Mouse (Mus musculus) megakaryocyte, embryonic 14.5 days (primary cell): ENCODE data around the gene Dnajb2.

ENCODE experiments used
- FLI1 ChIP-seq: IDR thresholded peaks from 2 replicates; pipeline ENCODE4 v1.6.1; 2012; ENCODE audit warnings: low read length, inconsistent platforms, mixed read lengths
- GATA1 ChIP-seq: IDR thresholded peaks from 3 replicates; pipeline ENCODE4 v1.6.1; 2012; ENCODE audit warnings: mixed read lengths, low read length, inconsistent platforms, borderline replicate concordance

DNA sequence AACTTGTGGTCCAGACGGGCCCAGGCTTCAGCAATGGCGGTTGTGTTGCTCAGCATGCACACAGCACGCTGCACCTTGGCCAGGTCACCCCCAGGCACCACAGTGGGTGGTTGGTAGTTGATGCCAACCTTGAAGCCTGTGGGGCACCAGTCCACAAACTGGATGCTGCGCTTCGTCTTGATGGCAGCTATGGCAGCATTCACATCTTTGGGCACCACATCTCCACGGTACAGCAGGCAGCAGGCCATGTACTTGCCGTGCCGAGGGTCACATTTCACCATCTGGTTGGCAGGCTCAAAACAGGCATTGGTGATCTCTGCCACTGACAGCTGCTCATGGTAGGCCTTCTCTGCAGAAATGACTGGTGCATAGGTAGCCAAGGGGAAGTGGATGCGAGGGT lies 20.4 kb upstream of the Dnajb2 start:
- TF ChIP-seq FLI1, result no peak
- TF ChIP-seq GATA1, result no peak
